Mouse (Mus musculus): ENCODE measurements around the gene Jak1. TPM values are rescaled to one million over a fixed set of nuclear protein-coding genes. Genes with fewer than 3 reads are reported as not detected.

Jak1 gene
- polyA plus RNA-seq, 1 experiment from 2014 or later, result 66.3 TPM

Other genes starting within 250 kb of the Jak1 start
- not detected in 2 replicates for gene Gm10577, start 244.6 kb downstream of the Jak1 start, polyA plus RNA-seq (2015; fragmentation: Nextera tagmentation; extraction: Ambion mirVana)
- 5.0 and 5.9 TPM in 2 replicates for gene Raver2, start 196.3 kb downstream of the Jak1 start, polyA plus RNA-seq (2015; fragmentation: Nextera tagmentation; extraction: Ambion mirVana)
- 7.5 and 7.9 TPM in 2 replicates for gene Ak4, start 154.0 kb upstream of the Jak1 start, polyA plus RNA-seq (2015; fragmentation: Nextera tagmentation; extraction: Ambion mirVana)
- 31.2 and 33.5 TPM in 2 replicates for gene Dnajc6, start 231.4 kb upstream of the Jak1 start, polyA plus RNA-seq (2015; fragmentation: Nextera tagmentation; extraction: Ambion mirVana)

All from hindbrain, embryonic 13.5 days (tissue).